Comparison of ENCODE assay signal across 24 mouse cellular contexts in genomic region chr4:148120555-148120954, GRCm38 (mm10). TPM values are rescaled to one million over a fixed set of nuclear protein-coding genes. Genes with fewer than 3 reads are reported as not detected.
DNase-seq lines count a peak whose midpoint lies in the region; ATAC-seq lines count a peak whose summit lies in the region.
"Had no signal": no experiment of that assay in that cellular context is flagged by ENCODE, and none has a peak within 500 bp of the region (broad histone marks: within the 10 kb centered on the region; RNA-seq: fewer than 3 reads in every experiment).

No protein-coding gene starts in this region.

- no peak overlapping the region for H3K4me2 ChIP-seq in midbrain, embryonic 14.5 days (ENCODE audit: low read length)
- 0 out of 2 replicates have a peak overlapping the region, but pooled peaks have one; percentile 3 for H3K4me2 ChIP-seq in forebrain, embryonic 16.5 days (ENCODE audit: low read length)
- H3K4me2 ChIP-seq: embryonic facial prominence, embryonic 12.5 days; intestine, embryonic 15.5 days; kidney, embryonic 15.5 days; limb, embryonic 12.5 days; lung, embryonic 15.5 days had no signal

- no peak overlapping the region for H3K4me3 ChIP-seq in midbrain, embryonic 14.5 days (replicated peaks; ENCODE audit: low read depth, low read length)
- H3K4me3 ChIP-seq in midbrain, embryonic 10.5 days = no peak overlapping the region
- no peak overlapping the region for H3K4me3 ChIP-seq in forebrain, embryonic 16.5 days (replicated peaks; ENCODE audit: low read length)
- H3K4me3 ChIP-seq: embryonic facial prominence, embryonic 12.5 days; erythroblast, embryonic 14.5 days; intestine, embryonic 15.5 days; kidney, embryonic 15.5 days; left cerebral cortex, adult 2 months; limb, embryonic 12.5 days; lung, embryonic 15.5 days had no signal

- H3K36me3 ChIP-seq in midbrain, embryonic 14.5 days (ENCODE audit: control insufficient read depth, insufficient read depth, low read length) = no peaks in the 10 kb centered on the region
- peaks cover 26% of the 10 kb centered on the region; the same call in 1 of the 2 replicates for H3K36me3 ChIP-seq in midbrain, embryonic 10.5 days
- H3K36me3 ChIP-seq in forebrain, embryonic 16.5 days (ENCODE audit: control insufficient read depth, insufficient read depth) = peaks cover 2% of the 10 kb centered on the region; the same call in 1 of the 2 replicates
- H3K36me3 ChIP-seq: embryonic facial prominence, embryonic 12.5 days; intestine, embryonic 15.5 days; kidney, embryonic 15.5 days; limb, embryonic 12.5 days; lung, embryonic 15.5 days had no signal

- DNase-seq in cerebellum, postnatal 14 days = peak; percentile 63 to 75
- DNase-seq in cerebellum, adult 9-10 months = no peak
- DNase-seq in midbrain, embryonic 14.5 days = no peak
- DNase-seq in midbrain, embryonic 10.5 days (ENCODE audit: low spot score) = no peak
- no peak for DNase-seq in thymus, postnatal 4 days
- no peak for DNase-seq in yolk sac, embryonic 10.5 days (ENCODE audit: low spot score)
- DNase-seq: adrenal gland, postnatal 14 days; gastrocnemius, postnatal 10 days; heart, adult 18-20 months; heart, postnatal 36 days; kidney, postnatal 4 days; lung, postnatal 4 days had no signal

- H3K27me3 ChIP-seq in midbrain, embryonic 14.5 days (ENCODE audit: control insufficient read depth, insufficient read depth, low read length) = no peaks in the 10 kb centered on the region
- H3K27me3 ChIP-seq in midbrain, embryonic 10.5 days (ENCODE audit: low read depth, poor library complexity, severe bottlenecking) = peaks cover 8% of the 10 kb centered on the region
- H3K27me3 ChIP-seq in forebrain, embryonic 16.5 days (replicated peaks; ENCODE audit: control insufficient read depth, insufficient read depth, low read length) = no peaks in the 10 kb centered on the region
- H3K27me3 ChIP-seq: embryonic facial prominence, embryonic 12.5 days; intestine, embryonic 15.5 days; lung, embryonic 15.5 days had no signal

- H3K9me3 ChIP-seq in midbrain, embryonic 14.5 days (ENCODE audit: control insufficient read depth, low read length) = no peaks in the 10 kb centered on the region
- H3K9me3 ChIP-seq in midbrain, embryonic 10.5 days (replicated peaks) = peaks cover 6% of the 10 kb centered on the region; the same call in 1 of the 2 replicates
- 0 out of 2 replicates have a peak, but pooled peaks cover 2% of the 10 kb centered on the region for H3K9me3 ChIP-seq in forebrain, embryonic 16.5 days (ENCODE audit: control insufficient read depth, low read length)
- H3K9me3 ChIP-seq: embryonic facial prominence, embryonic 12.5 days; intestine, embryonic 15.5 days; kidney, embryonic 15.5 days; lung, embryonic 15.5 days had no signal

- peaks cover 15% of the 10 kb centered on the region for H3K4me1 ChIP-seq in midbrain, embryonic 14.5 days (ENCODE audit: control insufficient read depth, insufficient read depth, low read length)
- peaks cover 23% of the 10 kb centered on the region for H3K4me1 ChIP-seq in midbrain, embryonic 10.5 days
- H3K4me1 ChIP-seq in forebrain, embryonic 16.5 days (replicated peaks; ENCODE audit: control insufficient read depth, insufficient read depth, low read length) = peaks cover 45% of the 10 kb centered on the region
- H3K4me1 ChIP-seq: lung, embryonic 15.5 days had no signal

- H3K9ac ChIP-seq in midbrain, embryonic 14.5 days (replicated peaks; ENCODE audit: low read length) = no peak overlapping the region
- no peak overlapping the region for H3K9ac ChIP-seq in forebrain, embryonic 16.5 days (replicated peaks; ENCODE audit: low read depth, low read length)
- H3K9ac ChIP-seq: embryonic facial prominence, embryonic 12.5 days; intestine, embryonic 15.5 days; kidney, embryonic 15.5 days; limb, embryonic 12.5 days; liver, embryonic 14.5 days; lung, embryonic 15.5 days had no signal

- WGBS in midbrain, embryonic 14.5 days = 81% methylated on average over 9 of the region's 9 CpGs
- 78% methylated on average over 9 of the region's 9 CpGs for WGBS in midbrain, embryonic 10.5 days
- 37% methylated on average over 9 of the region's 9 CpGs for WGBS in forebrain, embryonic 16.5 days

- no peak for ATAC-seq in midbrain, embryonic 14.5 days (ENCODE audit: low FRiP score, low TSS enrichment)
- ATAC-seq in forebrain, embryonic 16.5 days = peak; percentile 0; the same call in 1 of the 2 replicates
- ATAC-seq in megakaryocyte-erythroid progenitor cell, adult 5-6 weeks (replicated peaks; ENCODE audit: low FRiP score, low TSS enrichment, poor library complexity, severe bottlenecking) = peak; percentile 38; the same call in 1 of the 2 replicates
- ATAC-seq: intestine, embryonic 15.5 days had no signal

- H3K27ac ChIP-seq in midbrain, embryonic 14.5 days (replicated peaks; ENCODE audit: low read depth, low read length) = peak overlapping the region; percentile 64
- no peak overlapping the region for H3K27ac ChIP-seq in midbrain, embryonic 10.5 days (replicated peaks)
- peak overlapping the region; percentile 65 for H3K27ac ChIP-seq in forebrain, embryonic 16.5 days (ENCODE audit: low read length)
- H3K27ac ChIP-seq: embryonic facial prominence, embryonic 12.5 days; intestine, embryonic 15.5 days; kidney, embryonic 15.5 days; left cerebral cortex, adult 2 months; liver, embryonic 14.5 days; lung, embryonic 15.5 days; stomach, postnatal 0 days had no signal

RNA-seq across cellular contexts. Expression of gene Mad2l2, which starts 9.6 kb away (rescaled TPM):
- polyA plus RNA-seq in midbrain, embryonic 14.5 days (2014; fragmentation: Nextera tagmentation; extraction: Ambion mirVana) = 122 and 133 TPM in 2 replicates
- 72.6 and 85.2 TPM in 2 replicates for polyA plus RNA-seq in midbrain, embryonic 10.5 days (2016; fragmentation: Nextera tagmentation; extraction: Ambion mirVana)
- 127 TPM in 2 replicates for polyA plus RNA-seq in forebrain, embryonic 16.5 days (2015; fragmentation: Nextera tagmentation; extraction: Ambion mirVana)
- total RNA-seq in megakaryocyte-erythroid progenitor cell, adult 5-6 weeks (2014; fragmentation: Nextera tagmentation) = 25.1 and 28.9 TPM in 2 replicates
- total RNA-seq in megakaryocyte-erythroid progenitor cell, adult 5-6 weeks (2017) = 5.8 and 10.9 TPM in 2 replicates

RNA-seq across cellular contexts. Expression of gene Draxin, which starts 9.9 kb away (rescaled TPM):
- polyA plus RNA-seq in midbrain, embryonic 14.5 days (2014; fragmentation: Nextera tagmentation; extraction: Ambion mirVana) = 21.8 and 24.7 TPM in 2 replicates
- polyA plus RNA-seq in midbrain, embryonic 10.5 days (2016; fragmentation: Nextera tagmentation; extraction: Ambion mirVana) = 5.3 and 7.5 TPM in 2 replicates
- 22.7 and 23.5 TPM in 2 replicates for polyA plus RNA-seq in forebrain, embryonic 16.5 days (2015; fragmentation: Nextera tagmentation; extraction: Ambion mirVana)
- not detected in 2 replicates for total RNA-seq in megakaryocyte-erythroid progenitor cell, adult 5-6 weeks (2014; fragmentation: Nextera tagmentation)
- not detected in 2 replicates for total RNA-seq in megakaryocyte-erythroid progenitor cell, adult 5-6 weeks (2017)
- polyA plus RNA-seq: erythroblast, embryonic 14.5 days; heart, embryonic 14.5 days; stomach, postnatal 0 days had no signal

RNA-seq across cellular contexts. Expression of gene Fbxo6, which starts 31.4 kb away (rescaled TPM):
- polyA plus RNA-seq in midbrain, embryonic 14.5 days (2014; fragmentation: Nextera tagmentation; extraction: Ambion mirVana) = 18.7 and 22.8 TPM in 2 replicates
- 11.4 and 13.0 TPM in 2 replicates for polyA plus RNA-seq in midbrain, embryonic 10.5 days (2016; fragmentation: Nextera tagmentation; extraction: Ambion mirVana)
- polyA plus RNA-seq in forebrain, embryonic 16.5 days (2015; fragmentation: Nextera tagmentation; extraction: Ambion mirVana) = 14.4 and 17.7 TPM in 2 replicates
- total RNA-seq in megakaryocyte-erythroid progenitor cell, adult 5-6 weeks (2014; fragmentation: Nextera tagmentation) = 19.7 and 25.6 TPM in 2 replicates
- 10.5 and 12.7 TPM in 2 replicates for total RNA-seq in megakaryocyte-erythroid progenitor cell, adult 5-6 weeks (2017)

RNA-seq across cellular contexts. Expression of gene Agtrap, which starts 32.7 kb away (rescaled TPM):
- polyA plus RNA-seq in midbrain, embryonic 14.5 days (2014; fragmentation: Nextera tagmentation; extraction: Ambion mirVana) = 3.7 and 6.3 TPM in 2 replicates
- polyA plus RNA-seq in midbrain, embryonic 10.5 days (2016; fragmentation: Nextera tagmentation; extraction: Ambion mirVana) = 16.4 and 17.4 TPM in 2 replicates
- 4.7 and 5.5 TPM in 2 replicates for polyA plus RNA-seq in forebrain, embryonic 16.5 days (2015; fragmentation: Nextera tagmentation; extraction: Ambion mirVana)
- total RNA-seq in megakaryocyte-erythroid progenitor cell, adult 5-6 weeks (2014; fragmentation: Nextera tagmentation) = 15.4 and 26.3 TPM in 2 replicates
- total RNA-seq in megakaryocyte-erythroid progenitor cell, adult 5-6 weeks (2017) = 11.6 and 20.4 TPM in 2 replicates

RNA-seq across cellular contexts. Expression of gene Fbxo44, which starts 39.7 kb away (rescaled TPM):
- polyA plus RNA-seq in midbrain, embryonic 14.5 days (2014; fragmentation: Nextera tagmentation; extraction: Ambion mirVana) = 102 and 106 TPM in 2 replicates
- 39.6 and 58.5 TPM in 2 replicates for polyA plus RNA-seq in midbrain, embryonic 10.5 days (2016; fragmentation: Nextera tagmentation; extraction: Ambion mirVana)
- 60.3 and 67.1 TPM in 2 replicates for polyA plus RNA-seq in forebrain, embryonic 16.5 days (2015; fragmentation: Nextera tagmentation; extraction: Ambion mirVana)
- total RNA-seq in megakaryocyte-erythroid progenitor cell, adult 5-6 weeks (2014; fragmentation: Nextera tagmentation) = 6.0 and 6.6 TPM in 2 replicates
- 4.1 and 5.5 TPM in 2 replicates for total RNA-seq in megakaryocyte-erythroid progenitor cell, adult 5-6 weeks (2017)

Comparison
In these comparisons a context has a peak if more than half of its experiments do, and no peak if none do; other contexts are left out.
1. DNase-seq: peak in cerebellum, postnatal 14 days (2 of 2); none in cerebellum, adult 9-10 months (single experiment), midbrain, embryonic 14.5 days (single experiment), midbrain, embryonic 10.5 days (single experiment), thymus, postnatal 4 days (single experiment) and yolk sac, embryonic 10.5 days (single experiment).